Comparison of ENCODE assay signal across 23 mouse cellular contexts in genomic region chr16:7529811-7530210, GRCm38 (mm10).
A peak's percentile ranks its signal among the peaks of the same experiment; 100 is the strongest.
DNase-seq lines count a peak whose midpoint lies in the region; ATAC-seq and TF ChIP-seq lines count a peak whose summit lies in the region.
"Had no signal": no experiment of that assay in that cellular context is flagged by ENCODE, and none has a peak within 500 bp of the region (broad histone marks: within the 10 kb centered on the region; RNA-seq: fewer than 3 reads in every experiment).

No protein-coding gene starts in this region.

- H3K27me3 ChIP-seq in hindbrain, embryonic 13.5 days: no peaks in the 10 kb centered on the region
- no peaks in the 10 kb centered on the region for H3K27me3 ChIP-seq in hindbrain, postnatal 0 days (ENCODE audit: insufficient read depth, low read length)
- H3K27me3 ChIP-seq in neural tube, embryonic 12.5 days (replicated peaks): no peaks in the 10 kb centered on the region
- H3K27me3 ChIP-seq in neural tube, embryonic 14.5 days (ENCODE audit: control insufficient read depth, insufficient read depth, low read length): no peaks in the 10 kb centered on the region
- H3K27me3 ChIP-seq: CH12.LX; embryonic facial prominence, embryonic 12.5 days; forebrain, embryonic 15.5 days; Patski had no signal

- H3K36me3 ChIP-seq in hindbrain, embryonic 13.5 days: no peaks in the 10 kb centered on the region
- no peaks in the 10 kb centered on the region for H3K36me3 ChIP-seq in hindbrain, postnatal 0 days (ENCODE audit: insufficient read depth, low read length)
- H3K36me3 ChIP-seq in neural tube, embryonic 12.5 days: no peaks in the 10 kb centered on the region
- H3K36me3 ChIP-seq in neural tube, embryonic 14.5 days (ENCODE audit: control insufficient read depth, insufficient read depth, low read length): no peaks in the 10 kb centered on the region
- H3K36me3 ChIP-seq: embryonic facial prominence, embryonic 10.5 days; embryonic facial prominence, embryonic 12.5 days; forebrain, embryonic 15.5 days; G1E had no signal

- H3K27ac ChIP-seq in hindbrain, embryonic 13.5 days: peak overlapping the region; percentile 4; the same call in 1 of the 2 replicates
- H3K27ac ChIP-seq in hindbrain, postnatal 0 days: no peak overlapping the region
- no peak overlapping the region for H3K27ac ChIP-seq in neural tube, embryonic 12.5 days
- 0 out of 2 replicates have a peak overlapping the region, but pooled peaks have one; percentile 22 for H3K27ac ChIP-seq in neural tube, embryonic 14.5 days (ENCODE audit: low read depth, low read length)
- H3K27ac ChIP-seq: embryonic facial prominence, embryonic 12.5 days had no signal

- H3K4me1 ChIP-seq in hindbrain, embryonic 13.5 days (replicated peaks): peaks cover 20% of the 10 kb centered on the region
- peaks cover 7% of the 10 kb centered on the region; the same call in 1 of the 2 replicates for H3K4me1 ChIP-seq in hindbrain, postnatal 0 days (ENCODE audit: insufficient read depth, low read length)
- H3K4me1 ChIP-seq in neural tube, embryonic 12.5 days: peaks cover 16% of the 10 kb centered on the region
- H3K4me1 ChIP-seq in neural tube, embryonic 14.5 days (ENCODE audit: control insufficient read depth, insufficient read depth, low read length): peaks cover 18% of the 10 kb centered on the region

- H3K4me3 ChIP-seq in hindbrain, embryonic 13.5 days: no peak overlapping the region
- H3K4me3 ChIP-seq in hindbrain, postnatal 0 days (ENCODE audit: low read length): no peak overlapping the region
- no peak overlapping the region for H3K4me3 ChIP-seq in neural tube, embryonic 12.5 days
- H3K4me3 ChIP-seq in neural tube, embryonic 14.5 days (ENCODE audit: low read depth, low read length): no peak overlapping the region
- H3K4me3 ChIP-seq: embryonic facial prominence, embryonic 10.5 days; embryonic facial prominence, embryonic 12.5 days; forebrain, embryonic 13.5 days; forebrain, embryonic 15.5 days had no signal

- 57% methylated on average over 2 of the region's 2 CpGs for WGBS in hindbrain, embryonic 13.5 days
- WGBS in hindbrain, postnatal 0 days: 79% methylated on average over 2 of the region's 2 CpGs
- 62% methylated on average over 2 of the region's 2 CpGs for WGBS in neural tube, embryonic 12.5 days
- WGBS in neural tube, embryonic 14.5 days: 21% methylated on average over 2 of the region's 2 CpGs

- no peaks in the 10 kb centered on the region for H3K9me3 ChIP-seq in hindbrain, embryonic 13.5 days
- H3K9me3 ChIP-seq in hindbrain, postnatal 0 days (ENCODE audit: low read length): no peaks in the 10 kb centered on the region
- no peaks in the 10 kb centered on the region for H3K9me3 ChIP-seq in neural tube, embryonic 12.5 days
- H3K9me3 ChIP-seq in neural tube, embryonic 14.5 days (ENCODE audit: control insufficient read depth, low read length): no peaks in the 10 kb centered on the region
- H3K9me3 ChIP-seq: embryonic facial prominence, embryonic 10.5 days; embryonic facial prominence, embryonic 12.5 days; forebrain, embryonic 13.5 days; forebrain, embryonic 15.5 days had no signal

- H3K9ac ChIP-seq in hindbrain, embryonic 13.5 days: no peak overlapping the region
- no peak overlapping the region for H3K9ac ChIP-seq in hindbrain, postnatal 0 days (replicated peaks; ENCODE audit: low read length)
- no peak overlapping the region for H3K9ac ChIP-seq in neural tube, embryonic 12.5 days
- no peak overlapping the region for H3K9ac ChIP-seq in neural tube, embryonic 14.5 days (replicated peaks; ENCODE audit: low read depth, low read length)
- H3K9ac ChIP-seq: embryonic facial prominence, embryonic 12.5 days; forebrain, embryonic 13.5 days; forebrain, embryonic 15.5 days had no signal

- no peak for ATAC-seq in hindbrain, embryonic 13.5 days (ENCODE audit: low FRiP score)
- no peak for ATAC-seq in hindbrain, postnatal 0 days
- 0 out of 2 replicates have a peak, but pooled peaks have one; percentile 22 for ATAC-seq in neural tube, embryonic 12.5 days (ENCODE audit: low FRiP score, low read depth)
- peak; percentile 60; the same call in 1 of the 2 replicates for ATAC-seq in neural tube, embryonic 14.5 days (ENCODE audit: low read depth)
- ATAC-seq: activated CD4-positive, CD25-positive, alpha-beta regulatory T cell, adult 4 months; CD4-positive, CD25-positive, alpha-beta regulatory T cell, adult 4 months; Patski had no signal

- DNase-seq in hindbrain, postnatal 0 days (ENCODE audit: low spot score): no peak
- no peak for DNase-seq in neural tube, embryonic 10.5 days (ENCODE audit: extremely low spot score, low spot score)
- DNase-seq: adrenal gland, adult 8-10 months; adrenal gland, postnatal 14 days; adrenal gland, postnatal 36 days; B cell, adult 2 months; cerebellum, adult 11-12 months; cerebellum, adult 2 months; cerebellum, adult 9-10 months; cerebellum, postnatal 10 days; cerebellum, postnatal 25 days had no signal

- no peak for TF ChIP-seq CTCF in hindbrain, postnatal 0 days (IDR thresholded peaks at IDR 0.05; ENCODE audit: low read depth)

- no peak overlapping the region for H3K4me2 ChIP-seq in hindbrain, embryonic 13.5 days
- no peak overlapping the region for H3K4me2 ChIP-seq in hindbrain, postnatal 0 days (ENCODE audit: low read depth, low read length)
- H3K4me2 ChIP-seq in neural tube, embryonic 12.5 days (replicated peaks): no peak overlapping the region
- no peak overlapping the region for H3K4me2 ChIP-seq in neural tube, embryonic 14.5 days (ENCODE audit: low read depth, low read length)
- H3K4me2 ChIP-seq: embryonic facial prominence, embryonic 12.5 days had no signal

Comparison
In these comparisons a context has a peak if more than half of its experiments do, and no peak if none do; other contexts are left out.
1. H3K27ac ChIP-seq: peak in hindbrain, embryonic 13.5 days (single experiment) and neural tube, embryonic 14.5 days (single experiment); none in hindbrain, postnatal 0 days (single experiment) and neural tube, embryonic 12.5 days (single experiment).
2. ATAC-seq: peak in neural tube, embryonic 12.5 days (single experiment) and neural tube, embryonic 14.5 days (single experiment); none in hindbrain, embryonic 13.5 days (single experiment) and hindbrain, postnatal 0 days (single experiment).